ENCODE assay signal across 14 mouse cellular contexts in genomic region chr12:112541483-112542091, GRCm38 (mm10). TPM values are rescaled to one million over a fixed set of nuclear protein-coding genes. Genes with fewer than 3 reads are reported as not detected.
DNase-seq lines count a peak whose midpoint lies in the region; ATAC-seq and TF ChIP-seq lines count a peak whose summit lies in the region.
"Had no signal": no experiment of that assay in that cellular context is flagged by ENCODE, and none has a peak within 500 bp of the region (broad histone marks: within the 10 kb centered on the region; RNA-seq: fewer than 3 reads in every experiment).

No protein-coding gene starts in this region.

- intact Hi-C loops in left cerebral cortex, adult 2 months (cut with DNase I), result loop anchor here (2.0 kb wide), 1 partner anchor 25 kb away; the partner anchor contains the start of gene Tmem179
- intact Hi-C loops in gastrocnemius, postnatal 36 days (cut with DNase I), result loop anchor here (2.0 to 10.0 kb wide), 3 partner anchors 129 to 427 kb away; no protein-coding TSS in a partner anchor

- 54% methylated on average over 8 of the region's 8 CpGs for WGBS in cerebellum, adult 2 months
- WGBS in hindbrain, embryonic 10.5 days, result 29% methylated on average over 8 of the region's 8 CpGs
- WGBS in midbrain, embryonic 15.5 days, result 10% methylated on average over 8 of the region's 8 CpGs

- no peak overlapping the region for H3K4me3 ChIP-seq in cerebellum, adult 2 months (replicated peaks; ENCODE audit: insufficient read depth, low read depth, low read length)
- no peak overlapping the region for H3K4me3 ChIP-seq in left cerebral cortex, adult 2 months
- peak overlapping the region; percentile 16; the same call in 1 of the 2 replicates for H3K4me3 ChIP-seq in hindbrain, embryonic 10.5 days
- H3K4me3 ChIP-seq in midbrain, embryonic 15.5 days, result no peak overlapping the region
- H3K4me3 ChIP-seq: embryonic facial prominence, embryonic 13.5 days; heart, embryonic 15.5 days; limb, embryonic 12.5 days had no signal

- no peak for TF ChIP-seq POLR2A in cerebellum, adult 2 months (IDR thresholded peaks at IDR 0.05; ENCODE audit: borderline replicate concordance, insufficient read depth, low read length)

- 0 out of 2 replicates have a peak overlapping the region, but pooled peaks have one; percentile 2 for H3K9ac ChIP-seq in midbrain, embryonic 15.5 days
- H3K9ac ChIP-seq: embryonic facial prominence, embryonic 13.5 days; heart, embryonic 15.5 days; limb, embryonic 12.5 days had no signal

- peak; percentile 74 to 76 for DNase-seq in cerebellum, postnatal 10 days
- no peak for DNase-seq in cerebellum, adult 2 months
- no peak for DNase-seq in left cerebral cortex, adult 2 months (ENCODE audit: extremely low spot score in 1 of 2, low spot score in 2 of 2)
- no peak for DNase-seq in left cerebral cortex, adult 11 months (ENCODE audit: low spot score)
- peak; percentile 55 for DNase-seq in hindbrain, embryonic 10.5 days (ENCODE audit: low spot score)
- no peak for DNase-seq in gastrocnemius, postnatal 36 days
- DNase-seq in spleen, postnatal 4 days (ENCODE audit: low spot score in 2 of 2), result no peak
- DNase-seq: thymus, postnatal 14 days had no signal

- no peak for TF ChIP-seq CTCF in cerebellum, adult 2 months (IDR thresholded peaks at IDR 0.05; ENCODE audit: borderline replicate concordance, insufficient read depth, low read depth, low read length)
- no peak for TF ChIP-seq CTCF in left cerebral cortex, adult 2 months (IDR thresholded peaks at IDR 0.05)

- no peaks in the 10 kb centered on the region for H3K9me3 ChIP-seq in hindbrain, embryonic 10.5 days
- no peaks in the 10 kb centered on the region for H3K9me3 ChIP-seq in midbrain, embryonic 15.5 days
- H3K9me3 ChIP-seq: embryonic facial prominence, embryonic 13.5 days; heart, embryonic 15.5 days; limb, embryonic 12.5 days had no signal

- H3K27me3 ChIP-seq in cerebellum, adult 2 months (ENCODE audit: control insufficient read depth, insufficient read depth, low read length), result no peaks in the 10 kb centered on the region
- H3K27me3 ChIP-seq in hindbrain, embryonic 10.5 days (ENCODE audit: insufficient read depth, poor library complexity, severe bottlenecking), result peaks cover 51% of the 10 kb centered on the region
- no peaks in the 10 kb centered on the region for H3K27me3 ChIP-seq in midbrain, embryonic 15.5 days (replicated peaks)
- H3K27me3 ChIP-seq: embryonic facial prominence, embryonic 13.5 days; heart, embryonic 15.5 days had no signal

- no peak overlapping the region for H3K27ac ChIP-seq in cerebellum, adult 2 months (ENCODE audit: insufficient read depth, low read length)
- peak overlapping the region; percentile 28; the same call in 1 of the 2 replicates for H3K27ac ChIP-seq in left cerebral cortex, adult 2 months
- peak overlapping the region; percentile 84 for H3K27ac ChIP-seq in hindbrain, embryonic 10.5 days
- H3K27ac ChIP-seq in midbrain, embryonic 15.5 days, result peak overlapping the region; percentile 76
- H3K27ac ChIP-seq: embryonic facial prominence, embryonic 13.5 days; heart, embryonic 15.5 days; limb, embryonic 12.5 days had no signal

- ATAC-seq in midbrain, embryonic 15.5 days (replicated peaks), result peak; percentile 66
- ATAC-seq: lung, postnatal 0 days had no signal

- 0 out of 2 replicates have a peak overlapping the region, but pooled peaks have one; percentile 2 for H3K4me2 ChIP-seq in midbrain, embryonic 15.5 days
- H3K4me2 ChIP-seq: embryonic facial prominence, embryonic 13.5 days; heart, embryonic 15.5 days; limb, embryonic 12.5 days had no signal

- H3K36me3 ChIP-seq in hindbrain, embryonic 10.5 days, result no peaks in the 10 kb centered on the region
- H3K36me3 ChIP-seq in midbrain, embryonic 15.5 days (replicated peaks), result no peaks in the 10 kb centered on the region
- H3K36me3 ChIP-seq: embryonic facial prominence, embryonic 13.5 days; heart, embryonic 15.5 days; limb, embryonic 12.5 days had no signal

- H3K4me1 ChIP-seq in cerebellum, adult 2 months (ENCODE audit: control insufficient read depth, insufficient read depth, low read length), result no peaks in the 10 kb centered on the region
- peaks cover 67% of the 10 kb centered on the region for H3K4me1 ChIP-seq in hindbrain, embryonic 10.5 days (replicated peaks)
- H3K4me1 ChIP-seq in midbrain, embryonic 15.5 days, result peaks cover 39% of the 10 kb centered on the region

RNA-seq across cellular contexts. Expression of gene Tmem179, which starts 25.0 kb away (rescaled TPM):
- polyA plus RNA-seq in cerebellum, adult 2 months (2012; rRNA removed), result 51.7 and 71.0 TPM in 2 replicates
- total RNA-seq in left cerebral cortex, adult 2 months (2021), result 100 to 1,000 TPM; 122 TPM
- polyA plus RNA-seq in hindbrain, embryonic 10.5 days (2016; fragmentation: Nextera tagmentation; extraction: Ambion mirVana), result 2.9 and 7.2 TPM in 2 replicates
- 87.0 and 90.2 TPM in 2 replicates for polyA plus RNA-seq in midbrain, embryonic 15.5 days (2015; fragmentation: Nextera tagmentation; extraction: Ambion mirVana)
- not detected for total RNA-seq in gastrocnemius, postnatal 36 days (2021)
- total RNA-seq: gastrocnemius, adult 18-20 months had no signal
- polyA plus RNA-seq: lung, postnatal 0 days had no signal

RNA-seq across cellular contexts. Expression of gene Inf2, which starts 47.0 kb away (rescaled TPM):
- polyA plus RNA-seq in cerebellum, adult 2 months (2012; rRNA removed), result 34.9 and 41.8 TPM in 2 replicates
- total RNA-seq in left cerebral cortex, adult 2 months (2021), result 100 to 1,000 TPM; 131 to 151 TPM
- polyA plus RNA-seq in hindbrain, embryonic 10.5 days (2016; fragmentation: Nextera tagmentation; extraction: Ambion mirVana), result 1.5 and 1.8 TPM in 2 replicates
- polyA plus RNA-seq in midbrain, embryonic 15.5 days (2015; fragmentation: Nextera tagmentation; extraction: Ambion mirVana), result 1.0 and 2.4 TPM in 2 replicates
- total RNA-seq in gastrocnemius, postnatal 36 days (2021), result 10 to 100 TPM in 1 of 2 experiments, 1 to 10 TPM in 1; 9.2 to 11.1 TPM

RNA-seq across cellular contexts. Expression of gene A530016L24Rik, which starts 52.3 kb away (rescaled TPM):
- polyA plus RNA-seq in cerebellum, adult 2 months (2012; rRNA removed), result 0.08 TPM in 1 of 2 replicates, not detected in the other
- total RNA-seq in left cerebral cortex, adult 2 months (2021), result not detected
- not detected in 2 replicates for polyA plus RNA-seq in hindbrain, embryonic 10.5 days (2016; fragmentation: Nextera tagmentation; extraction: Ambion mirVana)
- polyA plus RNA-seq in midbrain, embryonic 15.5 days (2015; fragmentation: Nextera tagmentation; extraction: Ambion mirVana), result 0.22 and 0.24 TPM in 2 replicates
- 1 to 10 TPM; 1.1 to 1.3 TPM for total RNA-seq in gastrocnemius, postnatal 36 days (2021)
- polyA plus RNA-seq: limb, embryonic 12.5 days had no signal

Comparison
In these comparisons a context has a peak if more than half of its experiments do, and no peak if none do; other contexts are left out.
1. DNase-seq: peak in cerebellum, postnatal 10 days (2 of 2) and hindbrain, embryonic 10.5 days (single experiment); none in cerebellum, adult 2 months (0 of 2), left cerebral cortex, adult 2 months (0 of 2), left cerebral cortex, adult 11 months (single experiment), gastrocnemius, postnatal 36 days (0 of 2) and spleen, postnatal 4 days (0 of 2).
2. RNA of gene Inf2, which starts 47.0 kb away (polyA plus RNA-seq): 34.9 to 41.8 TPM in cerebellum, adult 2 months; 1.0 to 2.4 TPM in midbrain, embryonic 15.5 days and 1.5 to 1.8 TPM in hindbrain, embryonic 10.5 days; every median in the first group is over 10 times any median in the second.